Mouse (Mus musculus) thymus, adult 2 months (tissue): ENCODE measurements around the gene Mcm2.

Experiments
- CTCF ChIP-seq: fragments of 200-500 bp; IDR thresholded peaks from 2 replicates; pipeline ENCODE4 v1.5.1; 2012; ENCODE audit warnings: mild to moderate bottlenecking, control low read depth, low read length, moderate library complexity, borderline replicate concordance; ENCODE audit not compliant: control insufficient read depth, poor library complexity, insufficient read depth; ENCODE audit errors: extremely low read depth
- POLR2A ChIP-seq: fragments of 200-500 bp; IDR thresholded peaks from 2 replicates; pipeline ENCODE4 v1.6.1; 2012; ENCODE audit warnings: mild to moderate bottlenecking, low read length, control low read depth, moderate library complexity; ENCODE audit not compliant: control insufficient read depth, poor library complexity, insufficient read depth; ENCODE audit errors: extremely low read depth

GRCm38 (mm10) chr6:88906369-88907108, 8.0 kb upstream of the Mcm2 start:
- peak; percentile 75; the same call in 1 of the 2 replicates for TF ChIP-seq CTCF
- no peak for TF ChIP-seq POLR2A
